Mouse (Mus musculus): Measurements from ENCODE around the gene Ngdn. TPM values are rescaled to one million over a fixed set of nuclear protein-coding genes. Genes with fewer than 3 reads are reported as not detected.
"Not testable (repeated sequence)": the region's sequence is repeated elsewhere in the genome, so short reads cannot be mapped to it uniquely, and the experiment has no call there.

The Ngdn gene
- total RNA-seq, 2 experiments from 2014 or later: 23.0 to 26.4 TPM

GRCm38 (mm10) chr14:54996793-54997192, 18.5 kb upstream of the Ngdn start:
- intact Hi-C loops (cut with DNase I): no loop called here
- no peak for DNase-seq (ENCODE audit: low spot score in 2 of 2)

GRCm38 (mm10) chr14:54997297-54997696, 18.0 kb upstream of the Ngdn start:
- intact Hi-C loops (cut with DNase I): no loop called here
- no peak for DNase-seq (ENCODE audit: low spot score in 2 of 2)

- DNase-seq (ENCODE audit: low spot score in 2 of 2): no peak
- intact Hi-C loops (cut with DNase I): no loop called here
These were observed 16.6 kb upstream of the Ngdn start for GRCm38 (mm10) chr14:54998680-54999079.

- DNase-seq (ENCODE audit: low spot score in 2 of 2); intact Hi-C loops (cut with DNase I): not testable (repeated sequence)
These were observed 15.4 kb upstream of the Ngdn start for GRCm38 (mm10) chr14:54999868-55000267.

GRCm38 (mm10) chr14:55000814-55001213, 14.4 kb upstream of the Ngdn start:
- DNase-seq (ENCODE audit: low spot score in 2 of 2): no peak
- intact Hi-C loops (cut with DNase I): no loop called here

- DNase-seq (ENCODE audit: low spot score in 2 of 2): no peak
- intact Hi-C loops (cut with DNase I): no loop called here
These were observed 13.8 kb upstream of the Ngdn start for GRCm38 (mm10) chr14:55001446-55001845.

- no peak for DNase-seq (ENCODE audit: low spot score in 2 of 2)
- intact Hi-C loops (cut with DNase I): no loop called here
These were observed 13.1 kb upstream of the Ngdn start for GRCm38 (mm10) chr14:55001938-55002686.

GRCm38 (mm10) chr14:55002687-55003120, 12.6 kb upstream of the Ngdn start:
- no peak for DNase-seq (ENCODE audit: low spot score in 2 of 2)
- intact Hi-C loops (cut with DNase I): no loop called here

- DNase-seq (ENCODE audit: low spot score in 2 of 2): peak in 1 of 2 experiments; percentile 13
- intact Hi-C loops (cut with DNase I): no loop called here
These were observed 11.1 kb upstream of the Ngdn start for GRCm38 (mm10) chr14:55003878-55004855.

- intact Hi-C loops (cut with DNase I): no loop called here
- no peak for DNase-seq (ENCODE audit: low spot score in 2 of 2)
These were observed 9.7 kb upstream of the Ngdn start for GRCm38 (mm10) chr14:55005506-55005905.

GRCm38 (mm10) chr14:55005967-55006366, 9.3 kb upstream of the Ngdn start:
- intact Hi-C loops (cut with DNase I): no loop called here
- DNase-seq (ENCODE audit: low spot score in 2 of 2): no peak

- intact Hi-C loops (cut with DNase I): no loop called here
- DNase-seq (ENCODE audit: low spot score in 2 of 2): no peak
These were observed 8.7 kb upstream of the Ngdn start for GRCm38 (mm10) chr14:55006541-55006940.

- intact Hi-C loops (cut with DNase I): no loop called here
- DNase-seq (ENCODE audit: low spot score in 2 of 2): no peak
These were observed 7.9 kb upstream of the Ngdn start for GRCm38 (mm10) chr14:55007120-55007908.

- DNase-seq (ENCODE audit: low spot score in 2 of 2): no peak
- intact Hi-C loops (cut with DNase I): no loop called here
These were observed 6.8 kb upstream of the Ngdn start for GRCm38 (mm10) chr14:55008417-55008816.

GRCm38 (mm10) chr14:55011116-55011515, 4.1 kb upstream of the Ngdn start:
- intact Hi-C loops (cut with DNase I): loop anchor here (5.0 kb wide), 1 partner anchor 299 kb away; the partner anchor contains the start of gene Cebpe
- DNase-seq (ENCODE audit: low spot score in 2 of 2): no peak

GRCm38 (mm10) chr14:55014591-55014990, 663 bp upstream of the Ngdn start:
- intact Hi-C loops (cut with DNase I): loop anchor here (1.0 to 5.0 kb wide), 3 partner anchors 114 to 302 kb away; partner anchors contain the start of gene Cebpe
- peak in 1 of 2 experiments; percentile 89 for DNase-seq (ENCODE audit: low spot score in 2 of 2)

GRCm38 (mm10) chr14:55015767-55016111, 485 bp downstream of the Ngdn start:
- intact Hi-C loops (cut with DNase I): loop anchor here (2.0 kb wide), 1 partner anchor 173 kb away; no protein-coding TSS in a partner anchor

GRCm38 (mm10) chr14:55016876-55017275, 1.6 kb downstream of the Ngdn start:
- intact Hi-C loops (cut with DNase I): no loop called here

More at GRCm38 (mm10) chr14:55015767-55016111, 485 bp downstream of the Ngdn start:
- DNase-seq (ENCODE audit: low spot score in 2 of 2): no peak

GRCm38 (mm10) chr14:55020394-55020793, 5.1 kb downstream of the Ngdn start:
- no peak for DNase-seq (ENCODE audit: low spot score in 2 of 2)
- intact Hi-C loops (cut with DNase I): no loop called here

More at GRCm38 (mm10) chr14:55016876-55017275, 1.6 kb downstream of the Ngdn start:
- no peak for DNase-seq (ENCODE audit: low spot score in 2 of 2)
